Mouse (Mus musculus): ENCODE results near the gene Tmx2. TPM values are rescaled to one million over a fixed set of nuclear protein-coding genes. Genes with fewer than 3 reads are reported as not detected.

Tmx2 gene
- polyA plus RNA-seq, 1 experiment from 2014 or later = 185 TPM

DNA sequence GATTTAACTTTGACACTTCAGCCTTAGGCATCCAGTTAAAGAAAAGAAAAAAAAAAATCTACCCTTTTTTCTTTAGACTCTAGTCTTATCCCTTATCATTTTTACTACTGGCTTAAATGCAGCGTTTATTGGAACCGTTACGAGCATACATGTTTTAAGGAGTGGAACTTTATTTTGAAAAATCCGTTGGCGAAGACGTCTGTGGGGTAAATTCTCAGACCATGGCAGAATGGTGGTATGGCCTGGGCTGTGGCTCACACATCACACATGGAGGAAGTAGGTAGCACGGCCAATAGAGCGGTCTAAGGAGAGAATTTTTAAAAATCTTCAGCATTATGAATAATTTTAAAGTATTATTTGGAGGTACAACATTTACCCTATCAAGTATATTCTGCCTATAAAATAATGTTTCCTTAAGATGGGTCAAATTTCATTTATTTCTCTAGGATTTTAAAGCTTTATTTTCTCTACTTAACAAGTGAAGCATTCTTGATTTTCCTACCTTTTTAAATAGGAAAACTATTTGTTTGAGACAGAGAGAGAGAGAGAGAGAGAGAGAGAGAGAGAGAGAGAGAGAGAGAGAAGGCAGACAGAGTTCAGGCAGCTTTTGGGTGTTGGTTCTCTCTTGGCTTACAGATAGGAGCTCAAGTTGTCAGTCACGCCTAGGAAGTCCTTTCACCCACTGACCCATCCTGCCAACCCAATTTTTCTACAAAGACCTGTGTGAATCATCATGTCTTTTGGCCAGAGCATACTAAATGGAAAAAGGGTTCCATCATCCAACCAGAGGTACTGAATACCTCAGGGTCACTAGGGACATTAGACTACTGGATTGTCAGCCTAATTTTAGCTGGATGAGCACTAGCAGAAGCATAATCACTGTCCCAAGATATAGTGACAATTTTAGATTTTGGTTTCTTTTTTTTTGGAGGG is 37.7 kb upstream of the Tmx2 start:
- Histone ChIP-seq H3K9ac (ENCODE audit: low read depth, low read length) (peak overlapping the region; percentile 71), H3K4me3 (ENCODE audit: low read depth, low read length) (peak overlapping the region; percentile 86), H3K4me1 (replicated peaks; ENCODE audit: control insufficient read depth, insufficient read depth, low read length) (no peaks in the 10 kb centered on the region), H3K27ac (ENCODE audit: low read depth, low read length) (peak overlapping the region; percentile 97; the same call in 1 of the 2 replicates), H3K9me3 (ENCODE audit: control insufficient read depth, low read length) (no peaks in the 10 kb centered on the region), H3K27me3 (ENCODE audit: control insufficient read depth, insufficient read depth, low read length) (no peaks in the 10 kb centered on the region), H3K4me2 (replicated peaks; ENCODE audit: low read depth, low read length) (peak overlapping the region; percentile 76), H3K36me3 (ENCODE audit: control insufficient read depth, insufficient read depth, low read length) (no peaks in the 10 kb centered on the region)
- DNase-seq (ENCODE audit: low spot score) (peak; percentile 8), ATAC-seq (ENCODE audit: low FRiP score) (no peak)
- WGBS = 39% methylated on average over 9 of the region's 9 CpGs

DNA sequence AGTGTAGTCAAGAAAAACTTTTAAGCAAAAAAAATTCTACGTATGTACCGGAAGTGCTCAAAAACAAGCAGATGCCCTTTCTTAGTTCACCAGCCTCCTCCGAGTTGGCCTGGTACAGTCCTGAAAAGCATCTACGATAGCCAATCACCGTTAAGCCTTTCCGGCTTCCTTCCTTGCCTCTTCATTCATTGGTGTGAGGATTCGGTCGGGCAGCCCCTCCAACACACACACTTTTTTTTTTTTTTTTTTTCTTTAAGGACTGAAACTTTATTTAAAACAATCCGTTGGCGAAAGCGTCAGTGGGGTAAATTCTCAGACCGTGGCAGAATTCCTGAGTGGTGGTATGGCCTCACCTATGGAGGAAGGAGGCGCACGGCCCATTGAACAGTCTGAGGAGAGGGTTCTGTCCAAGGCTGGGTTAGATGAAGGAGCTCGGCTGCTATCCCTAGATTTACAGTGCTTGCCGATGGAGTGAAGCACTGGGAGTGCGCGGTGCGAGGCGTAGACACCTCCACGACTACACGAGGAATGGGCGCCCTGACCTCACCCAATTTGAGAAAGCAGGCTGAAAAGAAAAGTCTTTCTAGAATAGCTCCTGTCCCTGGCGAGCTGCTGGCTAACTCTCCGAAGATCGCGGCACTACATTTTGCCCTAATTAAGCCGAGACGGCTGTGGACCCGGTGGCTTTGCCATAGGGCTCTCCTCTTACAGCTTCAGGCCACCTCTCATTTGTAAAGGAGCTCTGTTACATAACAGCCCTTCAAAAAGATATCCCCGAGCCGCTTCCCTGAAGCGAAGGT is 36.8 kb upstream of the Tmx2 start:
- Histone ChIP-seq H3K27ac (ENCODE audit: low read depth, low read length) (peak overlapping the region; percentile 97), H3K27me3 (ENCODE audit: control insufficient read depth, insufficient read depth, low read length) (no peaks in the 10 kb centered on the region), H3K36me3 (ENCODE audit: control insufficient read depth, insufficient read depth, low read length) (0 out of 2 replicates have a peak, but pooled peaks cover under 1% of the 10 kb centered on the region), H3K4me3 (ENCODE audit: low read depth, low read length) (peak overlapping the region; percentile 86), H3K4me1 (replicated peaks; ENCODE audit: control insufficient read depth, insufficient read depth, low read length) (no peaks in the 10 kb centered on the region), H3K9ac (ENCODE audit: low read depth, low read length) (peak overlapping the region; percentile 83), H3K9me3 (ENCODE audit: control insufficient read depth, low read length) (no peaks in the 10 kb centered on the region), H3K4me2 (replicated peaks; ENCODE audit: low read depth, low read length) (peak overlapping the region; percentile 76)
- ATAC-seq (ENCODE audit: low FRiP score) = peak; percentile 95
- WGBS = under 1% methylated on average over 33 of the region's 33 CpGs
- no peak for DNase-seq (ENCODE audit: low spot score)

DNA sequence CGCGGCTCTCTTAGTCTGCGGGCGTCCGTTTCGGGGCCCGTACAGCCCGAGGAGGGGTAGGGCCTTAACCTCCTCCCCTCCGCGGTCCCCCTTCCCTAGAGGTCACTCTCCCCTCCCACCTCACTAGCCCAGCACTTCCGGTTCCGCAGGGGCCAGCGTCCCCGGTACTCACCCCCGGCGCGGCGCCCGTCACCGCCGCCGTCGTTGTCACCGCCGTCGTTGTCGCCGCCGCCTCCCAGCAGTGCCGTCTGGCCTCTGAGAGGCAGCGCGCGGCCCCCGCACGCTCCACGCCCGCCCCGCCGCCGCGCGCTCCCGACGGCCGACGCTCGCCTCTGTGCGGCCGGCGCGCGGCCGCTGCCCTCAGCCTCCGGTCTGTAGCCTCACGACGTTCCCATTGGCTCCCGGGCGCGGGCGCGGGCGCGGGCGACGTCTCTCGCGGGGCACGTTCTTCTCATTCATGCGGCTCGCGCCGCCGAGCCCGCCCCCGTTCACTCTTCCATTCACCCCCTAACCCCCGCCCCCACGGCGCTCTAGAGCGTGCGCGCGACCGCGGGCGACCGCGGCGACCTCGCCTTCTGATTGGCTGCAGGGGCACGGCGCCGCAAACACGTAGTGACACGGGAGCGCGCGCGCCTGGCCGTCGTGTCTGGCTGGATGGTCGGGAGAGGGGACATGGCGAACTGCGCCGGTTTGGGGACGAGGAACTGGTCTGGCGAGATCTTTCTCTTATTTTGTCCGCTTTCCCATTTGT is 36.0 kb upstream of the Tmx2 start, which contains the start of gene Zdhhc5:
TSS of gene Zdhhc5 (minus strand) at position 370 of the 751 bp plus-strand sequence.
- no peaks in the 10 kb centered on the region for H3K27me3 ChIP-seq (ENCODE audit: control insufficient read depth, insufficient read depth, low read length)
- 0 out of 2 replicates have a peak, but pooled peaks cover 3% of the 10 kb centered on the region for H3K36me3 ChIP-seq (ENCODE audit: control insufficient read depth, insufficient read depth, low read length)
- peak within 1 kb of the TSS; percentile 76 for H3K4me2 ChIP-seq (replicated peaks; ENCODE audit: low read depth, low read length)
- H3K4me3 ChIP-seq (ENCODE audit: low read depth, low read length) = peak within 1 kb of the TSS; percentile 86
- ATAC-seq (ENCODE audit: low FRiP score) (peak; percentile 98), DNase-seq (ENCODE audit: low spot score) (peak; percentile 100)
- no peaks in the 10 kb centered on the region for H3K9me3 ChIP-seq (ENCODE audit: control insufficient read depth, low read length)
- no peaks in the 10 kb centered on the region for H3K4me1 ChIP-seq (replicated peaks; ENCODE audit: control insufficient read depth, insufficient read depth, low read length)
- H3K27ac ChIP-seq (ENCODE audit: low read depth, low read length) = peak within 1 kb of the TSS; percentile 97
- under 1% methylated on average over 75 of the region's 107 CpGs for WGBS
- peak within 1 kb of the TSS; percentile 83 for H3K9ac ChIP-seq (ENCODE audit: low read depth, low read length)

DNA sequence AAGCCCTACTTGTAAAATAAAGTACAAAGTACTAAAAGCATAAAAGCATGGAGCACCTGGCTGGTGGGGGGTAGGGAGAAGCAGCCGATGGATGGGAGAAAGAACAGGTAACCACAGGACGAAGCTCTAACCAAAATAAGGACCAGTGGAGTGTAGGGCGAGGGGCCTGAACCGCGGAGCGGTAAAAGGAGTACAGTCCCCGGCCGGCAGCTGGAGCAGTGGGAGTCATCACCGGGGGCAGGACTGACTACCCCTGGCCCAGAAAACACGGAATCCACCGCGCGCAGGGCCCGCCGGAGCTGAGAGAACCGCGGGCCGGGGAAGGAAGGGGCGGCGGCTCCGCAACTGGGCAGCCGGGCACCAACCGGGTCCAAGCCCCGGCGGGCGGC is 35.5 kb upstream of the Tmx2 start:
- DNase-seq (ENCODE audit: low spot score) (no peak), ATAC-seq (ENCODE audit: low FRiP score) (peak; percentile 38)
- peak overlapping the region; percentile 83 for H3K9ac ChIP-seq (ENCODE audit: low read depth, low read length)
- H3K36me3 ChIP-seq (ENCODE audit: control insufficient read depth, insufficient read depth, low read length) = 0 out of 2 replicates have a peak, but pooled peaks cover 6% of the 10 kb centered on the region
- H3K4me1 ChIP-seq (replicated peaks; ENCODE audit: control insufficient read depth, insufficient read depth, low read length) = no peaks in the 10 kb centered on the region
- H3K27me3 ChIP-seq (ENCODE audit: control insufficient read depth, insufficient read depth, low read length) = no peaks in the 10 kb centered on the region
- H3K4me3 ChIP-seq (ENCODE audit: low read depth, low read length) = peak overlapping the region; percentile 86
- peak overlapping the region; percentile 97 for H3K27ac ChIP-seq (ENCODE audit: low read depth, low read length)
- H3K4me2 ChIP-seq (replicated peaks; ENCODE audit: low read depth, low read length) = peak overlapping the region; percentile 76
- WGBS = under 1% methylated on average over 26 of the region's 26 CpGs
- H3K9me3 ChIP-seq (ENCODE audit: control insufficient read depth, low read length) = no peaks in the 10 kb centered on the region

DNA sequence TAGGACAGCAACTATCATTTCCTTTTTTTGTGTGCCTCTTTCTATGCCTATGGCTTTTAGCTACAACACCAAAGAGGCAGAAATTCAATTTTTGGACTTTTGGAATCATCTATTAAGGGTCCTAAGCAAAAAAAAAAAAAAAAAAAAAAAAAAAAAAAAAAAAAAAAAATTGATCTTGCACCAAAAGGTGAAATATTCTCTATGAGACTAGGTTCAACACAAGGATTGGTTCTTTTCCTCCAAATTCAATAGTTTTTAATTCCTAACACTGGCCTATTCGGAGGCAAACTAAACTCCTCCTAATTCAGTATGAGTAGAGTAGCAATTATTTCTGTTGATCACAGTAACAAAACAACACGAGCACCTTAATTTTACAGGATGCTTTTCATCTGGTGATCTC is 33.0 kb upstream of the Tmx2 start:
- 92% methylated on average over 2 of the region's 2 CpGs for WGBS
- Histone ChIP-seq H3K36me3 (ENCODE audit: control insufficient read depth, insufficient read depth, low read length) (0 out of 2 replicates have a peak, but pooled peaks cover 6% of the 10 kb centered on the region), H3K4me3 (ENCODE audit: low read depth, low read length) (no peak overlapping the region), H3K27me3 (ENCODE audit: control insufficient read depth, insufficient read depth, low read length) (no peaks in the 10 kb centered on the region), H3K4me2 (replicated peaks; ENCODE audit: low read depth, low read length) (no peak overlapping the region), H3K4me1 (replicated peaks; ENCODE audit: control insufficient read depth, insufficient read depth, low read length) (no peaks in the 10 kb centered on the region), H3K27ac (ENCODE audit: low read depth, low read length) (no peak overlapping the region), H3K9me3 (ENCODE audit: control insufficient read depth, low read length) (no peaks in the 10 kb centered on the region), H3K9ac (ENCODE audit: low read depth, low read length) (no peak overlapping the region)
- no peak for DNase-seq (ENCODE audit: low spot score)
- no peak for ATAC-seq (ENCODE audit: low FRiP score)

DNA sequence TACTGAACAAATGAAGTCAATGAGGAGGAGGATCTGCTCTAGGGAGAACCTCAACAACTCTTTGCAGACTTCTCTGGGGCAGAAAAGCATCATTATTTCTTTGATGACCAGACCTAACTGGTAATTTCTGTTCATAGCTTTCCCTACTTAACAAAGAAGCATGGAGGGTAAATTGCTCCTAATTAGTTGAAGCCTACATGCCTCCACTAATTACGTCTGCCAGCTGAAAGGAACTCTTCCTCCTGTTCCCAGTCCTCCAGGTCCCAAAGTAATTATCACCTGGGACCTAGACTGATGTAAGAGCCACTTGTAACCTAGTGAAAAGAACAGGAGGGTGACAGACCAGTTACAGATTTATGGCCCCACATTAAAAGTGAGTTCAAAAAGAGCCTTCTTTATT is 28.6 kb upstream of the Tmx2 start:
- H3K4me1 ChIP-seq (replicated peaks; ENCODE audit: control insufficient read depth, insufficient read depth, low read length) = no peaks in the 10 kb centered on the region
- H3K9me3 ChIP-seq (ENCODE audit: control insufficient read depth, low read length) = no peaks in the 10 kb centered on the region
- no peak for DNase-seq (ENCODE audit: low spot score)
- no peaks in the 10 kb centered on the region for H3K27me3 ChIP-seq (ENCODE audit: control insufficient read depth, insufficient read depth, low read length)
- no peak overlapping the region for H3K9ac ChIP-seq (ENCODE audit: low read depth, low read length)
- no peak overlapping the region for H3K27ac ChIP-seq (ENCODE audit: low read depth, low read length)
- H3K36me3 ChIP-seq (ENCODE audit: control insufficient read depth, insufficient read depth, low read length) = 0 out of 2 replicates have a peak, but pooled peaks cover 6% of the 10 kb centered on the region
- 78% methylated on average over 1 of the region's 1 CpGs for WGBS
- ATAC-seq (ENCODE audit: low FRiP score) = no peak
- H3K4me2 ChIP-seq (replicated peaks; ENCODE audit: low read depth, low read length) = no peak overlapping the region
- H3K4me3 ChIP-seq (ENCODE audit: low read depth, low read length) = no peak overlapping the region

DNA sequence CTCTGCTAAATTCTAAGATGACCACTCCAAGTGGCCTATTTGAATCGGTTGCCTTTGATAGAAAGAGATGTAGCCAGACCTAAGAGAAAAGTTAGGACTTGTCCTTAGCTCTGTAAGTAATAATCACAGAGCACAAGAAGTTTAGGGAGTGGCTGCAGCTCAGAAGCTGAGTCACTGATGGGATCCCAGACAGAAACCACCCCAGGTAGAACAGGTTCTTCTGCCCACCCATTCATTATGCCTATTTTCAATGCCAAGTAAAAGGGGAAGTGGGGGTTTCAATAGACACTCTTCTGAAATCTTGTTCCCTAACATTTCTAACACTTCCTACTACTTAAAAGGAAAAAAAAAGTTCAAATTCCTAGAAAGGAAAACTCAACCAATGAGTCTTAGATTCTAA is 26.4 kb upstream of the Tmx2 start:
- ATAC-seq (ENCODE audit: low FRiP score) = no peak
- Histone ChIP-seq H3K4me1 (replicated peaks; ENCODE audit: control insufficient read depth, insufficient read depth, low read length) (no peaks in the 10 kb centered on the region), H3K4me2 (replicated peaks; ENCODE audit: low read depth, low read length) (no peak overlapping the region), H3K4me3 (ENCODE audit: low read depth, low read length) (no peak overlapping the region), H3K9me3 (ENCODE audit: control insufficient read depth, low read length) (no peaks in the 10 kb centered on the region), H3K9ac (ENCODE audit: low read depth, low read length) (no peak overlapping the region), H3K27ac (ENCODE audit: low read depth, low read length) (no peak overlapping the region), H3K27me3 (ENCODE audit: control insufficient read depth, insufficient read depth, low read length) (no peaks in the 10 kb centered on the region), H3K36me3 (ENCODE audit: control insufficient read depth, insufficient read depth, low read length) (0 out of 2 replicates have a peak, but pooled peaks cover 3% of the 10 kb centered on the region)
- DNase-seq (ENCODE audit: low spot score) = no peak
- 93% methylated on average over 1 of the region's 1 CpGs for WGBS

DNA sequence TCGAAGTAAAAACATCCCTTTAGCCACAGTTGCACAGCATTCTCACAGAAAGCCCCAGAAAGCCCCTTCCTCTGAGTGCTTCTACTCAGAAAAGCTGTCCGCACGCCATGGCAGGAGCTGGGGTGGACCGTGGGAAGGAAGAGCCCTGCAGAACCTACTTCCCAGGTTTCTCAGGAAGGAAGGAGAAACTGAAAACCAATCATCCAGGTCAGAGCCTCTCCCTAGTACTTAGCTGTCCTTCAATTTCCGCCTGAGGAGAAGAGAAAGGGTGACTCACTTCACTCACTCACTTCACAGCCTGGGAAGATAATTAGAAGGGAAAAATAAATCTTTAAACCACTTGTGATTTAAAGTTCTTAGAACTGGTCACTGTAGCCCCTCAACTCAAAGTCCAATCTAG is 25.4 kb upstream of the Tmx2 start:
- Histone ChIP-seq H3K27me3 (ENCODE audit: control insufficient read depth, insufficient read depth, low read length) (no peaks in the 10 kb centered on the region), H3K9ac (ENCODE audit: low read depth, low read length) (no peak overlapping the region), H3K4me1 (replicated peaks; ENCODE audit: control insufficient read depth, insufficient read depth, low read length) (no peaks in the 10 kb centered on the region), H3K36me3 (ENCODE audit: control insufficient read depth, insufficient read depth, low read length) (no peaks in the 10 kb centered on the region), H3K4me2 (replicated peaks; ENCODE audit: low read depth, low read length) (no peak overlapping the region), H3K9me3 (ENCODE audit: control insufficient read depth, low read length) (no peaks in the 10 kb centered on the region), H3K4me3 (ENCODE audit: low read depth, low read length) (no peak overlapping the region), H3K27ac (ENCODE audit: low read depth, low read length) (no peak overlapping the region)
- DNase-seq (ENCODE audit: low spot score) (no peak), ATAC-seq (ENCODE audit: low FRiP score) (no peak)
- 82% methylated on average over 5 of the region's 5 CpGs for WGBS
